Mouse (Mus musculus) CH12.LX (cell line): ENCODE measurements around the gene Aff1.

Source experiments
- CTCF ChIP-seq, 2 experiments: IDR thresholded peaks in 1 of 2; conservative IDR thresholded peaks in 1 of 2; 2 replicates each; pipeline ENCODE4 v1.5.1; 2011 to 2012; ENCODE audit warnings: low read depth in 2 of 2, low read length in 2 of 2, improper control_type of control experiment in 1 of 2, inconsistent platforms in 1 of 2, mild to moderate bottlenecking in 1 of 2, moderate library complexity in 1 of 2
- POLR2A ChIP-seq: IDR thresholded peaks from 2 replicates; pipeline ENCODE4 v1.6.1; 2011; ENCODE audit warnings: low read depth, mild to moderate bottlenecking, improper control_type of control experiment, low read length
- TCF12 ChIP-seq: IDR thresholded peaks from 2 replicates; pipeline ENCODE4 v1.6.1; 2014; ENCODE audit warnings: low read depth, mild to moderate bottlenecking, inconsistent platforms, low read length, improper control_type of control experiment
- USF2 ChIP-seq: conservative IDR thresholded peaks from 2 replicates; pipeline ENCODE4 v1.6.1; 2011; ENCODE audit warnings: low read depth, low read length, improper control_type of control experiment

- TF ChIP-seq POLR2A (no peak), CTCF (conservative IDR thresholded peaks at IDR 0.05 in 1 of 2, IDR thresholded peaks at IDR 0.05 in 1 of 2; ENCODE audit: low read depth in 2 of 2, low read length in 2 of 2) (no peak), USF2 (no peak), TCF12 (no peak)
Measured at GRCm38 (mm10) chr5:103705874-103706273, 13.7 kb downstream of the Aff1 start.
